Mouse (Mus musculus) left cerebral cortex, adult 11 months (tissue): Measurements from ENCODE around the gene Lexm.

ENCODE experiments used
- DNase-seq: peaks from one replicate; pipeline ENCODE4 v3.0.0; 2022; ENCODE audit warnings: low spot score

The Lexm gene

DNA sequence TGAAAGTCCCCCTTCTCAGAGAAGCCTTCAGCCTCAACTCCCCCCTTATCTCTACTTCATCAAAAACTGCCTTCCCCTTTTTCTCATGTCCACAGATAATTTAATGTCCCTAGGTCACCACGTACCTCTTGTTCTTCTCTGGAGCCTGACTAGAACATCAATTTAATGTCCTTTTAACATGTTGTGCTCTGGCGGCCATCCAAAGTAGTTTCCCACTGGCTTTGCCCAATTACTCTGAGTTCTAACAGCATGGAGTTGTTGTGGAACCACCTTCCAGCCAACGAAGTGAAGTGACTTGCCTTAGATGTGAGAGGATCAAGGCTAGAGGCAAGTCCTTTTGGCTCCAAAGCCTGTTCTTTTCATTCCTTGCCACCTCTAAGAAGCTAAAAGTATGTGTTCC, 75.5 kb downstream of the Lexm start:
- no peak for DNase-seq
